Mouse (Mus musculus) thymus, adult 2 months (tissue): ENCODE measurements around the gene Gabpb2.

Experiments
- CTCF ChIP-seq: fragments of 200-500 bp; IDR thresholded peaks from 2 replicates; pipeline ENCODE4 v1.5.1; 2012; ENCODE audit warnings: mild to moderate bottlenecking, control low read depth, low read length, moderate library complexity, borderline replicate concordance; ENCODE audit not compliant: control insufficient read depth, poor library complexity, insufficient read depth; ENCODE audit errors: extremely low read depth
- POLR2A ChIP-seq: fragments of 200-500 bp; IDR thresholded peaks from 2 replicates; pipeline ENCODE4 v1.6.1; 2012; ENCODE audit warnings: mild to moderate bottlenecking, low read length, control low read depth, moderate library complexity; ENCODE audit not compliant: control insufficient read depth, poor library complexity, insufficient read depth; ENCODE audit errors: extremely low read depth

- TF ChIP-seq CTCF (no peak), POLR2A (no peak)
Observed at GRCm38 (mm10) chr3:95256931-95257330, 39.2 kb upstream of the Gabpb2 start.
